Mouse (Mus musculus) B cell, adult 2 months (primary cell): Measurements from ENCODE around the gene Rcan2.

Source experiments
- DNase-seq, 2 experiments: peaks; one replicate each; pipeline ENCODE4 v3.0.0; 2022

The Rcan2 gene

GRCm38 (mm10) chr17:43929856-43930255, 128.7 kb downstream of the Rcan2 start:
- DNase-seq, result no peak

DNA sequence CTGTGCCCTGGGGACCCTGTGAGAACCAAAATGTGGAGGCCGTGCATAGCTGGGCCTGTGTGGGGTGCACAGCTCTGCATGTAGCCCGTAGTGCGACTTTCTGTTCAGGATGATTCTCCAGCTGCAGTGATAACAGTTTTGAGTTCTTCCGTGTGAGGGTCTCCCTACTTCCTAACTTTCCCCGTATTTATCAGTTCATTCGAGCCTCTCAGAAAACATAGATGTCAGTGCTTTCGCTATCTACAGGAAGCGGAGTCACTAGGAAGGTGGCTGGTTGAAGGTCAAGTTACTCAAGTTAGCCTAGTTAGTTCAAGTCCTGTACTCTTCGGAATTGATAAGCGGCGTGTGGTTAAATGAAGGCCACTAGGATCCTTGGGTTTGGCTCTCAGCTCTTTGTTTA, 130.6 kb downstream of the Rcan2 start:
- no peak for DNase-seq

DNA sequence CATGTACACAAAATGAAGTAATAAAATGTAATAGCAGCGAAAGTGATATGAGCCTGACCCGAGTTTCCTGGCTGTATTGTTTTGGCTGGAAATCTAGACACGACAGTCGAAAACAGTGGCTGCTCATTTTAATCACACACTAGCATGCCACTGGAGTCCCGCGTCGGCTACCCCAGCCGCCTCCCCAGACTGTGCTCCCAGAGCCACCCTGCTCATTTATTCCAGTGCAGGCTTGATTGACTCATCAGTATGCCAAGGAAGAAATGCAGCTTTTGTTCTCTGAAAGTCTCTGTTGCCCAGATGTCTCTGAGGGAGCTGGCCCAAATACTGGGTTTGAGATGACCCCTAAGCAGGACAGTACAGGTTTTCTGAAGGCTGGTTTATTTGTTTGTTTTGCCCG, 132.9 kb downstream of the Rcan2 start:
- no peak for DNase-seq

DNA sequence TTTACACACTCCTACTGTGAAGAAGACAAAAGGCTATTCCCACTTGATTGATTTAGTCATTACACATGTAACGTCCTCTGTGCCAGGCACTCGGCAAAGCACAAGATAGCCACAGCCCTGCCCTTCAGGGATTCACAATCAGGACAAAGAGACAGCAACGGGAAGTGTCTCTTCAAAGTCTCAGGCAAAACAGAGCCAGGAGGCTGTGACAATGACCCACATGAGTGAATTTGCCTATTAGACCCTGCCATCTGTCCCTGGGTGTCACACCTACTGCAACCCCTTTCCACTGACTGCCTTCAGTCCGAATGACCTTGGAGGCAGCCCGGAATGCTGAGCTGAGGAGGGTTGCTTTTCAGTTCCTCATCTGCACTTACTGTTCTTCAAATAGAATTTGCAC, 151.1 kb downstream of the Rcan2 start:
- peak in 1 of 2 experiments; percentile 27 for DNase-seq

DNA sequence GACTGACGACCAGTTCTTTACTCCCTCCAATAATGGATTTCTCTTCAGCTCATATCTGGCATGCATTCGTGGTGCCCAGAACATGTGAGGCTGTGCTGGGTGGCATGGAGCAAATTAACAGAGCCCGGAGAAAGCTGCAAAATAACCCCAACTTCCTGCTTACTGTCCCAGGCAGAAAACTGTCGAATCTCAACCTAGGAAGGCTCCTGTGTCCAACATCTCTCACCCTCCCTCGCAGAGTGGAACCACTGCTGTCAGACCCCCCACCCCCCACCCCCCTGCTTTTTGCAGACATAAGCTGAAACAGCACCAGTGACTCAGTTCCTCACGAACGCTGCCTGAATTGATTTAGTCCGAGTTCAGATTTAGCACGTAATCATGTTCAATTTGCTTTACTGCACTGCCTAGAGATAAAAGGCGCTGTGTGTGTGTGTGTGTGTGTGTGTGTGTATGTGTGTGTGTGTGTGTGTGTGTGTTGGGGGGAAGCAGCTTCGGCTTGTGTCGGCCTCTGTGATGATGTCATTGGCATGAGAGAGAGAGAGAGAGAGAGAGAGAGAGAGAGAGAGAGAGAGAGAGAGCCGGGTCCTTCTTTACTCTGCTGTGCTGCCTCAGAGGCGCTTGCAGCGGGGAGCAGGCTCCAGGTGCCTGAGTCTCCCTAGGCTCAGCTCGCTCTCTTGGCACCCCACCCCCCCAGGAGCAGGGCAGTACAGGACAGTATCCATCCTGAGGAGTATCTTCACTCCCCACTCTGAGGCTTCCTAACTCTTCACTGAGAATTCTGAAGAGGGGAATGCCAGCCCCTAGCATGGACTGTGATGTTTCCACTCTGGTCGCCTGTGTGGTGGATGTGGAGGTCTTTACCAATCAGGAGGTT, 151.7 kb downstream of the Rcan2 start:
- DNase-seq, result peak; percentile 1 to 3

- DNase-seq, result no peak
These were observed 152.4 kb downstream of the Rcan2 start for GRCm38 (mm10) chr17:43953535-43953918.

DNA sequence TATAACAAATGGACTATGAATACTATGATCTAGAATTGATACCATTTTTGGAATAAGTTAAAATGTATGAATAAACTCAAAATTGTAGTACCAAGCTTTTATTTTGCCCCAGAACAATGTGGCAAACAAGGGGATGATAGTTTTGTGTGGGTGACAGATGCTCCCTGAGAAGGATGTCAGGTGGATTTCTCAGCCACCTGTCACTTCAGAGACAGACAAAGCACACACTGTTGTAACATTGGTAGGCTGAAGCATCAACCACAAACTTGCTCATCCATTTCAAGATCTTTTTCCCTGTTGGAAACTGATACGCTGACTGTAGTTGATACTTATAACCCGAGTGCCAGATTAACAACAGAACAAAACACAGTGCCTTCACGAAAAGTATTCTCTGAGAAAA, 158.6 kb downstream of the Rcan2 start:
- DNase-seq, result no peak

DNA sequence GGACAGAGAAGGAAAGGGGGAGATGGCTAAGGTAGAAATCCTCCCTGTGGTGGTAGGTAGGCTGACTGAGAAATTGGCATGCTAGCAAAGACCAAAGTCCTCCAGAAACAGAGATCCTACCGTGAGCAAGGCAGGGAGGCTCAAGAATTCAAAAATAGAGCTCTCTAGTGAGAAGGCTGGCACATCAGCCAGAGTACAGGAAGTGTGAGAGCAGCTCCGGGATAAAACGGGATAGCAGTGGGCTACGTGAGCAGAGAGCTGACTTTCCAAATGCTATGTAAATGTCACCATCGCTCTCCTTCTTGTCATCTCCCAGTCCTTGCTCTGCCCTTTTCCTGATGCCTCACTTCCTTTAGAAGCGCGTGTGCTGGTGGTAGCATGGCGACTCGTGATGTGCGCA, 168.8 kb downstream of the Rcan2 start:
- no peak for DNase-seq

DNA sequence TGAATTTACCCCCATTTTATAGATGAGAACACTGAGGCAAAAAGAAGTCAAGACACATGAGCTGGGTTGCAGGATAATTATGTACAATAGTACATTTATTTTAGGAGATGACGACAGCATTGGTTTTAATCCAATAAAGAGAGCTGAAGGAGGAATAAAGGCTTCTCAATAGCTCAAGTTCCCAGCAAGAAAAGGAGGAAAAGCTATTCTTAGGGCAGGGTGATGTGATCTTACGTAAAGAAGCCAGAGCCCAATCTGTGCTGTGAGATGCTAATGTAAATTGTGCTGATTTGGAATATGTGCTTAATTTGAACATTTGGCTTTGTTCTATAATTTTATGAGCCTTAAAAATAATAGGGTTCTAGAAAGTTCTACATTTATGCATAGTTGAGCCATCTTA, 176.4 kb downstream of the Rcan2 start:
- no peak for DNase-seq

- no peak for DNase-seq
These were observed 178.8 kb downstream of the Rcan2 start for GRCm38 (mm10) chr17:43979925-43980324.

GRCm38 (mm10) chr17:43982505-43982904, 181.4 kb downstream of the Rcan2 start:
- peak; percentile 9 to 11 for DNase-seq

DNA sequence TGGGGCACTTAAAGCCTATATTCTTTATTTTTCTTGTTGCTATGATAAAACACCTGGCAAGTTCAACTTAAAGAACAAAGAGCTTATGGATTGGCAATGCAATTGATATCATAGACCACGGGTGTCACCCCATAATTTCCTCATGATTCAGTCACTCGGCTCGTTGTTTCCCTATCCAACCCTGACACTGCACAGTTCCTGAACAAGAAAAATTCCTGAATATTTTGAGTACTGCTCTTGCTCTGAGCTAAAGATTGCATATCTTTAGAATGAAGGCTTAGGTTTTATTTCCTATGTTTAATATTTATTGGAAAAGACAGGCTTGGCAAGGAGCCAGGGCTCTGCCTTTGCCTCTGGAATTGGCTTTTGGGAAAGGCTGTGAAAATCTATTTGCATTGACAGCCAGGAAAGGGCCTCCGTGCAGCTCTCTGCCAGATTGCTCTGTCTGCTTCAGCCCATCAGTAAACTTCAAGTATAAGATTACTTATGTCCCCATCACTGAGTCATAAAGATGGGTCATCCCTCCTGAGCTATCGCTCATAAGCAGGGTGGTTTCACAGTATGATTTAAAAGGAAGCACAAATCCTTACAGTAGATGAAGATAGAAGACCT, 188.3 kb downstream of the Rcan2 start:
- DNase-seq, result no peak

- DNase-seq, result no peak
These were observed 189.8 kb downstream of the Rcan2 start for GRCm38 (mm10) chr17:43990957-43991383.

DNA sequence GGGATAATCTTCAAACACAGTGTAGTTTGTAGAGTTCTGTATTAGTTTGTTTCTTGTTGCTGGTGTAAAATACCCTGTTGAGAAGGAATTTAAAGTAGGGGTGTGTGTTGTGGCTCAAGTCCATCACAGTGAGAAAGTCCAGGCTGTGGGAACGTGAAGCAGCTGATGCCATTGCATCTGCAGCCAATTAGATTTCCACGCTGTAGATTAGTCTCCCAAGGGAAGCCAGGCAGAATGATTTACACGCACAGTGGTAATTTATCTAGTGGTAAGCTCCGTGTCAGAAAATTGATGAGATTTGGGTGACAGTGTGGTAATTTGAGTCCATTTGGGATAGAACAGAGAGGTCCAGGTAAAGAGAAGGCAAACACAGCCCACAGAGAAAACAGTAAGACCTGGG, 192.9 kb downstream of the Rcan2 start:
- DNase-seq, result no peak

- no peak for DNase-seq
These were observed 196.4 kb downstream of the Rcan2 start for GRCm38 (mm10) chr17:43997514-43997913.

DNA sequence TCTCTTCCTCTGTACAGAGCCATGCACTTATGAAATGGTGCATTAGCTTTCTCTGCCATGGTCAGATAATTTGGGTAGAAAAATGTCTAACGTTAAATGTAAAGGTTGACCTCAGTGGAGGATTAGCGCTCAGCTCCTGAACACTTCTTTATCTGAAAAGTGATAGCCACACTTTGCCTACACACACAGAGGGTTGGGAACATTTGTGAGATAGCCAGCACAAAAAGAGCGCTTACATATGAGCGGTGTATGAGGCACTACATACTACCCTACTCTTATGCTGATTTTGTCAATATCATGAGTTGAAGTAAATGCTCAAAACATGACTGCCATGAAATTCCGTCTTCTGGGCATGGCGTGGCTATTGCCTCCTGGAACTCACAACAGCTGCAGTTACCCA, 196.9 kb downstream of the Rcan2 start:
- no peak for DNase-seq

- no peak for DNase-seq
These were observed 203.2 kb downstream of the Rcan2 start for GRCm38 (mm10) chr17:44004401-44004800.

- DNase-seq, result no peak
These were observed 206.3 kb downstream of the Rcan2 start for GRCm38 (mm10) chr17:44007411-44007810.

GRCm38 (mm10) chr17:44011917-44012316, 210.8 kb downstream of the Rcan2 start:
- DNase-seq, result no peak

- DNase-seq, result no peak
These were observed 212.8 kb downstream of the Rcan2 start for GRCm38 (mm10) chr17:44013756-44014510.

GRCm38 (mm10) chr17:44016314-44016713, 215.2 kb downstream of the Rcan2 start:
- DNase-seq, result no peak

GRCm38 (mm10) chr17:44020707-44021220, 219.6 kb downstream of the Rcan2 start:
- DNase-seq, result no peak

GRCm38 (mm10) chr17:44023842-44024241, 222.7 kb downstream of the Rcan2 start:
- no peak for DNase-seq
